Mouse (Mus musculus) G1E (cell line): ENCODE data around the gene Sox2.

ENCODE experiments used
- CTCF ChIP-seq: IDR thresholded peaks from 2 replicates; pipeline ENCODE4 v1.5.1; 2012; ENCODE audit warnings: low read depth, low read length, inconsistent platforms, mixed read lengths
- POLR2AphosphoS5 ChIP-seq: IDR thresholded peaks from 2 replicates; pipeline ENCODE4 v1.6.1; 2012; ENCODE audit warnings: low read depth, low read length, inconsistent platforms; ENCODE audit not compliant: insufficient replicate concordance
- TAL1 ChIP-seq: conservative IDR thresholded peaks from 2 replicates; pipeline ENCODE4 v1.6.1; 2012; ENCODE audit warnings: low read depth, low read length, inconsistent platforms, mixed read lengths

DNA sequence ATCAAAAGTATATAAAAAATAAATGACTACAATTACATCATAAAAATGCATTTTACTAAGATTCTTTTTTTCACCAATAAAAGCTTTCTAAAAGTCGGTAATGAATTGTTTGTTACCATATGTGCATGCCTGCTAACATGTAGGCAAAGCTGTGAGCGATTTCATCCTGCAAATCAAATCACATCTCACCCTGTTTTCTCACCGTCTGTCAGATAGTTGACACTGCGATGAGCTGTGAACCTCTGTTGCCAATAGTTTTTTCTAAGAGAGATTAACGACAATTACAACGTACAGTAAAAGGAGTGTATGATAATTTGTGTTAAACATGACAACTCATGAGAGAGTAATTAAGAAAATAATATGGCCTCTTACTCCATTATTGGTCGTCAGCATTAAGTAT, 31.3 kb upstream of the Sox2 start:
- TF ChIP-seq CTCF: no peak
- no peak for TF ChIP-seq TAL1
- TF ChIP-seq POLR2AphosphoS5: no peak
